Mouse (Mus musculus) kidney, embryonic 14.5 days (tissue): ENCODE data around the gene Mapk11. TPM values are rescaled to one million over a fixed set of nuclear protein-coding genes. Genes with fewer than 3 reads are reported as not detected.
A peak's percentile ranks its signal among the peaks of the same experiment; 100 is the strongest.

Source experiments
- ATAC-seq: fragments of 200-750 bp; cut with Nextera tagmentation; 2 replicates; pipeline ENCODE4 v1.8.0; 2017; ENCODE audit warnings: moderate number of reproducible peaks, mild to moderate bottlenecking, moderate TSS enrichment, moderate library complexity; ENCODE audit not compliant: low FRiP score, low TSS enrichment
- H3K27ac ChIP-seq: fragments of 300-500 bp; sonication (generic); 2 replicates; pipeline ENCODE4 v1.5.1; 2014; ENCODE audit warnings: low read depth, mild to moderate bottlenecking, low read length, moderate library complexity, mixed read lengths
- H3K27me3 ChIP-seq: fragments of 300-500 bp; sonication (generic); 2 replicates; pipeline ENCODE4 v1.6.1; 2014; ENCODE audit warnings: mild to moderate bottlenecking, low read length; ENCODE audit not compliant: control insufficient read depth, insufficient read depth
- H3K36me3 ChIP-seq: fragments of 300-500 bp; sonication (generic); 2 replicates; pipeline ENCODE4 v1.6.1; 2014; ENCODE audit warnings: low read length, mixed read lengths; ENCODE audit not compliant: control insufficient read depth, insufficient read depth
- H3K4me1 ChIP-seq: fragments of 300-500 bp; sonication (generic); 2 replicates; pipeline ENCODE4 v1.6.1; 2014; ENCODE audit warnings: low read length, mixed read lengths; ENCODE audit not compliant: control insufficient read depth, insufficient read depth
- H3K4me2 ChIP-seq: fragments of 300-500 bp; sonication (generic); replicated peaks from 2 replicates; pipeline ENCODE4 v1.6.1; 2014; ENCODE audit warnings: low read depth, mild to moderate bottlenecking, low read length
- H3K4me3 ChIP-seq: fragments of 300-500 bp; sonication (generic); 2 replicates; pipeline ENCODE4 v1.5.1; 2014; ENCODE audit warnings: mild to moderate bottlenecking, low read length
- H3K9ac ChIP-seq: fragments of 300-500 bp; sonication (generic); 2 replicates; pipeline ENCODE4 v1.6.1; 2014; ENCODE audit warnings: low read depth, mild to moderate bottlenecking, low read length, moderate library complexity
- H3K9me3 ChIP-seq: fragments of 300-500 bp; sonication (generic); 2 replicates; pipeline ENCODE4 v1.6.1; 2016; ENCODE audit warnings: low read length; ENCODE audit not compliant: control insufficient read depth
- WGBS: fragments of 180-500 bp; shearing (Covaris S2); extraction: QIAGEN DNeasy Blood & Tissue Kit; methylation state at CpG from one replicate; pipeline ENCODE4 v1.1.7; 2014; 5-methylcytosine and 5-hydroxymethylcytosine counted together
- polyA plus RNA-seq: library from polyadenylated mRNA; unstranded; fragments of >200 nt; fragmentation: Nextera tagmentation; extraction: Ambion mirVana; gene quantifications from 2 replicates; pipeline ENCODE4 v1.2.1, GENCODE M21; 2014

Gene Mapk11
- polyA plus RNA-seq, 1 experiment from 2014 or later: 14.8 TPM

GRCm38 (mm10) chr15:89169431-89169830 lies 20.0 kb upstream of the Mapk11 start:
- Histone ChIP-seq H3K4me3 (peak overlapping the region; percentile 1; the same call in 1 of the 2 replicates), H3K27ac (peak overlapping the region; percentile 77), H3K27me3 (no peaks in the 10 kb centered on the region), H3K9me3 (no peaks in the 10 kb centered on the region), H3K36me3 (peaks cover 57% of the 10 kb centered on the region), H3K9ac (0 out of 2 replicates have a peak overlapping the region, but pooled peaks have one; percentile 28), H3K4me2 (peak overlapping the region; percentile 30), H3K4me1 (peaks cover 41% of the 10 kb centered on the region)
- ATAC-seq: peak; percentile 77
- WGBS: 6% methylated on average over 10 of the region's 10 CpGs

GRCm38 (mm10) chr15:89168922-89169321 lies 19.5 kb upstream of the Mapk11 start:
- 60% methylated on average over 10 of the region's 10 CpGs for WGBS
- ATAC-seq: no peak
- peaks cover 36% of the 10 kb centered on the region for H3K4me1 ChIP-seq

GRCm38 (mm10) chr15:89165478-89165877 lies 16.1 kb upstream of the Mapk11 start:
- no peak overlapping the region for H3K4me2 ChIP-seq
- H3K36me3 ChIP-seq: peaks cover 97% of the 10 kb centered on the region
- H3K27ac ChIP-seq: no peak overlapping the region
- H3K4me3 ChIP-seq: no peak overlapping the region
- H3K9ac ChIP-seq: no peak overlapping the region
- no peaks in the 10 kb centered on the region for H3K27me3 ChIP-seq
- no peaks in the 10 kb centered on the region for H3K9me3 ChIP-seq
- ATAC-seq: no peak
- peaks cover 18% of the 10 kb centered on the region for H3K4me1 ChIP-seq
- 96% methylated on average over 12 of the region's 12 CpGs for WGBS

More at GRCm38 (mm10) chr15:89168922-89169321, 19.5 kb upstream of the Mapk11 start:
- Histone ChIP-seq H3K9ac (0 out of 2 replicates have a peak overlapping the region, but pooled peaks have one; percentile 28), H3K27me3 (no peaks in the 10 kb centered on the region), H3K9me3 (no peaks in the 10 kb centered on the region), H3K4me2 (peak overlapping the region; percentile 30), H3K27ac (peak overlapping the region; percentile 77; the same call in 1 of the 2 replicates), H3K4me3 (no peak overlapping the region; the same call in 1 of the 2 replicates), H3K36me3 (peaks cover 62% of the 10 kb centered on the region)

GRCm38 (mm10) chr15:89161397-89161796 lies 12.0 kb upstream of the Mapk11 start:
- 75% methylated on average over 9 of the region's 9 CpGs for WGBS
- Histone ChIP-seq H3K9ac (no peak overlapping the region), H3K27me3 (no peaks in the 10 kb centered on the region), H3K4me3 (no peak overlapping the region), H3K36me3 (peaks cover 100% of the 10 kb centered on the region), H3K9me3 (no peaks in the 10 kb centered on the region), H3K4me2 (no peak overlapping the region), H3K27ac (no peak overlapping the region), H3K4me1 (no peaks in the 10 kb centered on the region)
- no peak for ATAC-seq

- no peak overlapping the region for H3K4me3 ChIP-seq
- H3K4me1 ChIP-seq: no peaks in the 10 kb centered on the region
- no peak overlapping the region for H3K4me2 ChIP-seq
- H3K9ac ChIP-seq: no peak overlapping the region
- peaks cover 97% of the 10 kb centered on the region for H3K36me3 ChIP-seq
- H3K27me3 ChIP-seq: no peaks in the 10 kb centered on the region
- 95% methylated on average over 16 of the region's 16 CpGs for WGBS
- no peak overlapping the region for H3K27ac ChIP-seq
- no peaks in the 10 kb centered on the region for H3K9me3 ChIP-seq
- no peak for ATAC-seq
Observed at GRCm38 (mm10) chr15:89158516-89158915, 9.1 kb upstream of the Mapk11 start.

GRCm38 (mm10) chr15:89157954-89158353 lies 8.5 kb upstream of the Mapk11 start:
- WGBS: 68% methylated on average over 7 of the region's 7 CpGs
- Histone ChIP-seq H3K27me3 (no peaks in the 10 kb centered on the region), H3K9ac (no peak overlapping the region), H3K4me2 (no peak overlapping the region), H3K36me3 (peaks cover 92% of the 10 kb centered on the region), H3K4me1 (no peaks in the 10 kb centered on the region), H3K4me3 (no peak overlapping the region), H3K27ac (no peak overlapping the region), H3K9me3 (no peaks in the 10 kb centered on the region)
- no peak for ATAC-seq

- ATAC-seq: no peak
- Histone ChIP-seq H3K9me3 (no peaks in the 10 kb centered on the region), H3K4me3 (no peak overlapping the region), H3K36me3 (peaks cover 35% of the 10 kb centered on the region), H3K9ac (no peak overlapping the region), H3K27me3 (0 out of 2 replicates have a peak, but pooled peaks cover 4% of the 10 kb centered on the region), H3K4me1 (peaks cover 25% of the 10 kb centered on the region), H3K27ac (no peak overlapping the region), H3K4me2 (no peak overlapping the region)
Observed at GRCm38 (mm10) chr15:89152312-89152711, 2.9 kb upstream of the Mapk11 start.

GRCm38 (mm10) chr15:89150041-89150390 lies 588 bp upstream of the Mapk11 start:
- peaks cover 37% of the 10 kb centered on the region for H3K4me1 ChIP-seq
- WGBS: 2% methylated on average over 13 of the region's 13 CpGs
- H3K4me3 ChIP-seq: peak overlapping the region; percentile 68
- no peak overlapping the region for H3K27ac ChIP-seq
- H3K9ac ChIP-seq: peak overlapping the region; percentile 78; the same call in 1 of the 2 replicates
- H3K27me3 ChIP-seq: peaks cover 11% of the 10 kb centered on the region; the same call in 1 of the 2 replicates
- no peaks in the 10 kb centered on the region for H3K9me3 ChIP-seq
- peak overlapping the region; percentile 95 for H3K4me2 ChIP-seq
- peaks cover 12% of the 10 kb centered on the region for H3K36me3 ChIP-seq
- peak; percentile 5; the same call in 1 of the 2 replicates for ATAC-seq

- H3K9ac ChIP-seq: peak overlapping the region; percentile 78
- no peak for ATAC-seq
- H3K4me3 ChIP-seq: peak overlapping the region; percentile 68
- H3K9me3 ChIP-seq: no peaks in the 10 kb centered on the region
- no peak overlapping the region for H3K27ac ChIP-seq
- peaks cover 11% of the 10 kb centered on the region; the same call in 1 of the 2 replicates for H3K27me3 ChIP-seq
- peak overlapping the region; percentile 95 for H3K4me2 ChIP-seq
- 5% methylated on average over 25 of the region's 25 CpGs for WGBS
- H3K36me3 ChIP-seq: no peaks in the 10 kb centered on the region; the same call in 1 of the 2 replicates
- peaks cover 37% of the 10 kb centered on the region for H3K4me1 ChIP-seq
Observed at GRCm38 (mm10) chr15:89148496-89149270, 745 bp downstream of the Mapk11 start.
